ENCODE assay signal across 25 mouse cellular contexts in genomic region chr5:108751258-108751657, GRCm38 (mm10). TPM values are rescaled to one million over a fixed set of nuclear protein-coding genes. Genes with fewer than 3 reads are reported as not detected.
"Had no signal": no experiment of that assay in that cellular context is flagged by ENCODE, and none has a peak within 500 bp of the region (broad histone marks: within the 10 kb centered on the region; RNA-seq: fewer than 3 reads in every experiment).

No protein-coding gene starts in this region.

RNA-seq across cellular contexts. Expression of gene Rnf212, which starts 23.5 kb away (rescaled TPM):
- polyA plus RNA-seq: limb, embryonic 13.5 days; limb, embryonic 14.5 days; limb, embryonic 15.5 days; liver, adult 2 months; lung, adult 2 months; lung, embryonic 14.5 days; lung, embryonic 15.5 days; lung, embryonic 16.5 days; lung, postnatal 0 days; macrophage; midbrain, embryonic 11.5 days; midbrain, embryonic 12.5 days; midbrain, embryonic 13.5 days; midbrain, embryonic 14.5 days; midbrain, embryonic 15.5 days; midbrain, embryonic 16.5 days; midbrain, postnatal 0 days; myocyte; neural tube, embryonic 12.5 days; neural tube, embryonic 13.5 days had no signal

RNA-seq across cellular contexts. Expression of gene Tmed11, which starts 43.9 kb away (rescaled TPM):
- polyA plus RNA-seq: limb, embryonic 10.5 days; limb, embryonic 11.5 days; limb, embryonic 12.5 days; limb, embryonic 13.5 days; limb, embryonic 14.5 days; limb, embryonic 15.5 days; liver, adult 2 months; lung, adult 2 months; lung, embryonic 14.5 days; lung, embryonic 15.5 days; lung, embryonic 16.5 days; lung, postnatal 0 days; macrophage; midbrain, embryonic 10.5 days; midbrain, embryonic 11.5 days; midbrain, embryonic 12.5 days; midbrain, embryonic 13.5 days; midbrain, embryonic 14.5 days; midbrain, embryonic 15.5 days; midbrain, embryonic 16.5 days; midbrain, postnatal 0 days; myocyte; neural tube, embryonic 11.5 days; neural tube, embryonic 12.5 days; neural tube, embryonic 13.5 days had no signal

RNA-seq across cellular contexts. Expression of gene Vmn2r8, which starts 57.4 kb away (rescaled TPM):
- polyA plus RNA-seq: limb, embryonic 10.5 days; limb, embryonic 11.5 days; limb, embryonic 12.5 days; limb, embryonic 13.5 days; limb, embryonic 14.5 days; limb, embryonic 15.5 days; liver, adult 2 months; lung, adult 2 months; lung, embryonic 14.5 days; lung, embryonic 15.5 days; lung, embryonic 16.5 days; lung, postnatal 0 days; macrophage; midbrain, embryonic 10.5 days; midbrain, embryonic 11.5 days; midbrain, embryonic 12.5 days; midbrain, embryonic 13.5 days; midbrain, embryonic 14.5 days; midbrain, embryonic 15.5 days; midbrain, embryonic 16.5 days; midbrain, postnatal 0 days; myocyte; neural tube, embryonic 11.5 days; neural tube, embryonic 12.5 days; neural tube, embryonic 13.5 days had no signal
